35 mouse cellular contexts compared by ENCODE assay signal in the genomic region with DNA sequence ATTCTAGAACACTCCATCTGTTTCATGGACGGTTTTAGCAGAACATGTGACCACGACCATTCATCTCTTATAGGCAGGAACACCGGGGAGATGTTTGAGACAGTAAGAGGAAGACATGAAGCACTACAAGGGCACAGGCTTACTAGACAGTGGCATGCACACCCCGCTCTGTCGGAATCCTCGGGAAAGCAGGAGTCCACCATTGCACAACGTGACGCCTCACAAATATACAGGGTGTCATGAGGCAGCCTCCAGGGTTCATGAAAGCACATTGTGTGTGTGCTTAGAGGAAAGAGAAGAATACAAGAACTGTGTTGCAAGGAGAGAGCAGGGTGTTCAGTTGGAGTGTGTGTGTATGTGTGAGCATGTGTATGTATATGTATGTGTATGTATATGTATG.
"Had no signal": no experiment of that assay in that cellular context is flagged by ENCODE, and none has a peak within 500 bp of the region (broad histone marks: within the 10 kb centered on the region; RNA-seq: fewer than 3 reads in every experiment).

No protein-coding gene starts in this region.

- ATAC-seq: hindbrain, embryonic 16.5 days; hindbrain, postnatal 0 days; inflammation-experienced regulatory T-cells, adult 6 months; intestine, embryonic 15.5 days; intestine, embryonic 16.5 days; intestine, postnatal 0 days had no signal

- H3K4me2 ChIP-seq: heart, embryonic 11.5 days; heart, embryonic 12.5 days; heart, embryonic 13.5 days; heart, embryonic 15.5 days; hindbrain, embryonic 12.5 days; hindbrain, embryonic 13.5 days; hindbrain, embryonic 14.5 days; hindbrain, embryonic 15.5 days; intestine, embryonic 15.5 days; kidney, embryonic 15.5 days had no signal

- H3K9me3 ChIP-seq: heart, embryonic 10.5 days; heart, embryonic 12.5 days; heart, embryonic 13.5 days; heart, embryonic 15.5 days; hindbrain, embryonic 10.5 days; hindbrain, embryonic 12.5 days; hindbrain, embryonic 13.5 days; hindbrain, embryonic 15.5 days; intestine, embryonic 15.5 days; kidney, embryonic 15.5 days had no signal

- H3K4me1 ChIP-seq: heart, embryonic 10.5 days; heart, embryonic 12.5 days; intestine, embryonic 15.5 days; kidney, embryonic 15.5 days had no signal

- H3K36me3 ChIP-seq: heart, embryonic 10.5 days; heart, embryonic 12.5 days; heart, embryonic 13.5 days; heart, embryonic 15.5 days; hindbrain, embryonic 10.5 days; hindbrain, embryonic 12.5 days; hindbrain, embryonic 13.5 days; hindbrain, embryonic 15.5 days; intestine, embryonic 15.5 days; kidney, embryonic 15.5 days had no signal

- H3K27me3 ChIP-seq: hindbrain, embryonic 12.5 days; hindbrain, embryonic 13.5 days; hindbrain, embryonic 15.5 days; intestine, embryonic 15.5 days; kidney, embryonic 15.5 days had no signal

- H3K4me3 ChIP-seq: heart, embryonic 10.5 days; heart, embryonic 12.5 days; heart, embryonic 13.5 days; heart, embryonic 15.5 days; hindbrain, embryonic 10.5 days; hindbrain, embryonic 12.5 days; hindbrain, embryonic 13.5 days; hindbrain, embryonic 15.5 days; intestine, embryonic 15.5 days; kidney, embryonic 15.5 days; layer of hippocampus, adult 2 months had no signal

- DNase-seq: heart, postnatal 10 days; heart, postnatal 14 days; heart, postnatal 36 days; heart, postnatal 4 days; kidney, adult 11 months; kidney, adult 18-20 months; kidney, adult 2 months; kidney, adult 8-10 months; kidney, adult 9 months; kidney, postnatal 10 days; kidney, postnatal 14 days; kidney, postnatal 25 days; kidney, postnatal 36 days; kidney, postnatal 4 days; layer of hippocampus, adult 9-11 months; layer of hippocampus, postnatal 36 days had no signal

- H3K27ac ChIP-seq: heart, embryonic 10.5 days; heart, embryonic 13.5 days; heart, embryonic 15.5 days; hindbrain, embryonic 10.5 days; hindbrain, embryonic 12.5 days; hindbrain, embryonic 13.5 days; hindbrain, embryonic 14.5 days; hindbrain, embryonic 15.5 days; hindbrain, postnatal 0 days; intestine, embryonic 15.5 days; kidney, embryonic 15.5 days; kidney, postnatal 0 days; layer of hippocampus, adult 2 months had no signal

- H3K9ac ChIP-seq: heart, embryonic 12.5 days; heart, embryonic 13.5 days; heart, embryonic 15.5 days; hindbrain, embryonic 12.5 days; hindbrain, embryonic 13.5 days; hindbrain, embryonic 14.5 days; hindbrain, embryonic 15.5 days; intestine, embryonic 15.5 days; kidney, embryonic 15.5 days had no signal
